24 mouse cellular contexts compared by ENCODE assay signal in genomic region chr10:40491748-40492147, GRCm38 (mm10).
A peak's percentile ranks its signal among the peaks of the same experiment; 100 is the strongest.
DNase-seq lines count a peak whose midpoint lies in the region; ATAC-seq and TF ChIP-seq lines count a peak whose summit lies in the region.
"Had no signal": no experiment of that assay in that cellular context is flagged by ENCODE, and none has a peak within 500 bp of the region (broad histone marks: within the 10 kb centered on the region; RNA-seq: fewer than 3 reads in every experiment).

No protein-coding gene starts in this region.

- H3K4me1 ChIP-seq in heart, embryonic 10.5 days: peaks cover 13% of the 10 kb centered on the region
- peaks cover 4 to 7% of the 10 kb centered on the region in 2 experiments; a peak in 2 of 4 replicates for H3K4me1 ChIP-seq in heart, embryonic 14.5 days (ENCODE audit: control insufficient read depth in 2 of 2, insufficient read depth in 2 of 2, low read length in 2 of 2)
- H3K4me1 ChIP-seq: forebrain, embryonic 13.5 days; hindbrain, embryonic 13.5 days; neural tube, embryonic 13.5 days had no signal

- H3K36me3 ChIP-seq in heart, embryonic 10.5 days: no peaks in the 10 kb centered on the region
- no peaks in the 10 kb centered on the region for H3K36me3 ChIP-seq in heart, embryonic 14.5 days (ENCODE audit: control insufficient read depth, insufficient read depth, low read length)
- H3K36me3 ChIP-seq: hindbrain, embryonic 13.5 days; liver, embryonic 12.5 days; midbrain, embryonic 13.5 days; neural tube, embryonic 13.5 days had no signal

- no peak for DNase-seq in left cerebral cortex, adult 2 months (ENCODE audit: extremely low spot score in 1 of 2, low spot score in 2 of 2)
- no peak for DNase-seq in left cerebral cortex, postnatal 25 days (ENCODE audit: low spot score in 2 of 2)
- DNase-seq in heart, embryonic 10.5 days (ENCODE audit: low spot score): no peak
- peak; percentile 32 for DNase-seq in heart, postnatal 4 days
- DNase-seq in frontal cortex, postnatal 10 days (ENCODE audit: low spot score in 2 of 2): no peak
- no peak for DNase-seq in cerebellum, postnatal 25 days
- DNase-seq: adrenal gland, adult 2 months; adrenal gland, postnatal 36 days; B cell, adult 2 months; cerebellum, adult 8-10 months; gastrocnemius, postnatal 25 days; layer of hippocampus, adult 9-11 months; liver, postnatal 0 days; thymus, postnatal 4 days had no signal

- peak overlapping the region; percentile 36; the same call in 1 of the 2 replicates for H3K27ac ChIP-seq in left cerebral cortex, adult 2 months
- peak overlapping the region; percentile 36; the same call in 1 of the 2 replicates for H3K27ac ChIP-seq in heart, embryonic 10.5 days
- peak overlapping the region; percentile 41 to 76 for H3K27ac ChIP-seq in heart, embryonic 14.5 days (replicated peaks in 1 of 2; ENCODE audit: control insufficient read depth in 1 of 2, insufficient read depth in 1 of 2, low read depth in 2 of 2, low read length in 2 of 2)
- H3K27ac ChIP-seq: forebrain, embryonic 13.5 days; hindbrain, embryonic 13.5 days; kidney, postnatal 0 days; liver, embryonic 12.5 days; macrophage; midbrain, embryonic 13.5 days; neural tube, embryonic 13.5 days had no signal

- intact Hi-C loops in left cerebral cortex, adult 2 months (cut with DNase I): no loop called here
- intact Hi-C loops in left cerebral cortex, postnatal 25 days (cut with DNase I): no loop called here

- 67% methylated on average over 10 of the region's 10 CpGs for WGBS in heart, embryonic 10.5 days
- 55% methylated on average over 10 of the region's 10 CpGs for WGBS in heart, embryonic 14.5 days

- no peak for ATAC-seq in heart, embryonic 14.5 days (ENCODE audit: insufficient number of reproducible peaks, insufficient read depth, low FRiP score, low read depth)
- ATAC-seq: activated CD4-positive, CD25-positive, alpha-beta regulatory T cell, adult 4 months; forebrain, embryonic 13.5 days; intestine, embryonic 16.5 days; liver, embryonic 12.5 days; liver, postnatal 0 days; midbrain, embryonic 13.5 days had no signal

- no peak overlapping the region for H3K9ac ChIP-seq in heart, embryonic 14.5 days (ENCODE audit: low read length)
- H3K9ac ChIP-seq: forebrain, embryonic 13.5 days; hindbrain, embryonic 13.5 days; liver, embryonic 12.5 days; liver, postnatal 0 days; midbrain, embryonic 13.5 days; neural tube, embryonic 13.5 days had no signal

- H3K4me3 ChIP-seq in left cerebral cortex, adult 2 months: no peak overlapping the region
- H3K4me3 ChIP-seq in heart, embryonic 10.5 days: no peak overlapping the region
- H3K4me3 ChIP-seq in heart, embryonic 14.5 days (ENCODE audit: control insufficient read depth in 1 of 2, insufficient read depth in 1 of 2, low read depth in 1 of 2, low read length in 2 of 2): no peak overlapping the region
- H3K4me3 ChIP-seq: forebrain, embryonic 13.5 days; hindbrain, embryonic 13.5 days; liver, embryonic 12.5 days; midbrain, embryonic 13.5 days; neural tube, embryonic 13.5 days had no signal

- peak overlapping the region; percentile 9; the same call in 1 of the 2 replicates for H3K4me2 ChIP-seq in heart, embryonic 14.5 days (ENCODE audit: low read length)
- H3K4me2 ChIP-seq: forebrain, embryonic 13.5 days; hindbrain, embryonic 13.5 days; liver, embryonic 12.5 days; midbrain, embryonic 13.5 days; neural tube, embryonic 13.5 days had no signal

- no peaks in the 10 kb centered on the region for H3K27me3 ChIP-seq in heart, embryonic 10.5 days (ENCODE audit: insufficient read depth, poor library complexity, severe bottlenecking)
- no peaks in the 10 kb centered on the region for H3K27me3 ChIP-seq in heart, embryonic 14.5 days (ENCODE audit: control insufficient read depth, insufficient read depth, low read length)
- H3K27me3 ChIP-seq: forebrain, embryonic 13.5 days; hindbrain, embryonic 13.5 days; liver, embryonic 12.5 days; midbrain, embryonic 13.5 days; neural tube, embryonic 13.5 days had no signal

- no peaks in the 10 kb centered on the region for H3K9me3 ChIP-seq in heart, embryonic 10.5 days
- H3K9me3 ChIP-seq in heart, embryonic 14.5 days (ENCODE audit: control insufficient read depth, low read length): no peaks in the 10 kb centered on the region
- H3K9me3 ChIP-seq: forebrain, embryonic 13.5 days; hindbrain, embryonic 13.5 days; liver, embryonic 12.5 days; midbrain, embryonic 13.5 days; neural tube, embryonic 13.5 days had no signal

- TF ChIP-seq CTCF in left cerebral cortex, adult 2 months (IDR thresholded peaks at IDR 0.05): no peak
